Mouse (Mus musculus) cerebellum, adult 2 months (tissue): Measurements from ENCODE around the gene Sec1.

Source experiments
- CTCF ChIP-seq: fragments of 200-500 bp; IDR thresholded peaks from 2 replicates; pipeline ENCODE4 v1.5.1; 2011; ENCODE audit warnings: low read depth, mild to moderate bottlenecking, control low read depth, low read length, moderate library complexity, borderline replicate concordance; ENCODE audit not compliant: insufficient read depth
- POLR2A ChIP-seq: fragments of 200-500 bp; IDR thresholded peaks from 2 replicates; pipeline ENCODE4 v1.6.1; 2011; ENCODE audit warnings: low read length, control low read depth, borderline replicate concordance; ENCODE audit not compliant: insufficient read depth

DNA sequence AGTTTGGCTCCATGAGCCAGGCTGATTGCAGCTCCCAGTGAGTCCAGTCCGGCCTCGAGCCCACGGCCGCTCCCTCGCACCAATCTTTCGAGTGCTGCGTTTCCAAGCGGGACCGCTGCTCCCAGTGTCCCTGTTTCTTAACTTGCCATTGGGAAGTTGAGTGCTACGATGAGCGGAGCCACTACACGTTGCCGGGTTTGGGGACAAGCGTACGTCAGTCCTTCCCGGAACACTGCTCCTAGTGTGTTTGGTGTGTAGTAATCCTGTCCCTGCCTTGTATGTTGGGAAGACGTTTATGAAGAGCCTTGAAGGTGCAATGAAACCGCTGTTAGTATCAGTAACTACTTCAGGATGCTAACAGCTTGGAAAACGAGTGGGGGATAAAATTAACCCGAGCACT lies 24.1 kb upstream of the Sec1 start:
- TF ChIP-seq POLR2A (no peak), CTCF (no peak)
